Mouse (Mus musculus): Measurements from ENCODE around the gene Ano8. TPM values are rescaled to one million over a fixed set of nuclear protein-coding genes. Genes with fewer than 3 reads are reported as not detected.

Ano8 gene
- total RNA-seq, 2 experiments from 2014 or later, result 17.0 to 18.2 TPM

GRCm38 (mm10) chr8:71474785-71475701, 10.7 kb downstream of the Ano8 start:
- no peak for DNase-seq (ENCODE audit: low spot score)
- intact Hi-C loops (cut with DNase I), result loop anchor here (10.0 kb wide), 1 partner anchor 580 kb away; the partner anchor contains the start of genes Rpl18a and Slc5a5

GRCm38 (mm10) chr8:71474344-71474743, 11.4 kb downstream of the Ano8 start:
- DNase-seq (ENCODE audit: low spot score), result no peak
- intact Hi-C loops (cut with DNase I), result loop anchor here (10.0 kb wide), 1 partner anchor 580 kb away; the partner anchor contains the start of genes Rpl18a and Slc5a5

GRCm38 (mm10) chr8:71472601-71473386, 13.0 kb downstream of the Ano8 start:
- intact Hi-C loops (cut with DNase I), result loop anchor here (10.0 kb wide), 1 partner anchor 578 kb away; the partner anchor contains the start of genes Rpl18a and Slc5a5
- no peak for DNase-seq (ENCODE audit: low spot score)

GRCm38 (mm10) chr8:71471861-71472260, 13.9 kb downstream of the Ano8 start:
- intact Hi-C loops (cut with DNase I), result loop anchor here (10.0 kb wide), 1 partner anchor 577 kb away; the partner anchor contains the start of genes Rpl18a and Slc5a5
- no peak for DNase-seq (ENCODE audit: low spot score)

GRCm38 (mm10) chr8:71470913-71471255, 14.9 kb downstream of the Ano8 start:
- no peak for DNase-seq (ENCODE audit: low spot score)
- intact Hi-C loops (cut with DNase I), result loop anchor here (10.0 kb wide), 1 partner anchor 576 kb away; the partner anchor contains the start of genes Rpl18a and Slc5a5

- no peak for DNase-seq (ENCODE audit: low spot score)
- intact Hi-C loops (cut with DNase I), result loop anchor here (10.0 kb wide), 1 partner anchor 576 kb away; the partner anchor contains the start of genes Rpl18a and Slc5a5
Measured at GRCm38 (mm10) chr8:71470146-71470912, 15.4 kb downstream of the Ano8 start.

- no peak for DNase-seq (ENCODE audit: low spot score)
- intact Hi-C loops (cut with DNase I), result no loop called here
Measured at GRCm38 (mm10) chr8:71469411-71469810, 16.4 kb downstream of the Ano8 start.

GRCm38 (mm10) chr8:71468916-71469315, 16.8 kb downstream of the Ano8 start, which contains the start of gene Dda1:
TSS of gene Dda1 (plus strand) at chr8:71469199.
- intact Hi-C loops (cut with DNase I), result no loop called here
- DNase-seq (ENCODE audit: low spot score), result peak; percentile 97

GRCm38 (mm10) chr8:71468001-71468400, 17.8 kb downstream of the Ano8 start:
- DNase-seq (ENCODE audit: low spot score), result no peak
- intact Hi-C loops (cut with DNase I), result no loop called here

GRCm38 (mm10) chr8:71467201-71467600, 18.6 kb downstream of the Ano8 start:
- intact Hi-C loops (cut with DNase I), result no loop called here
- no peak for DNase-seq (ENCODE audit: low spot score)

- intact Hi-C loops (cut with DNase I), result no loop called here
Measured at GRCm38 (mm10) chr8:71466198-71466597, 19.6 kb downstream of the Ano8 start.

GRCm38 (mm10) chr8:71465733-71466132, 20.0 kb downstream of the Ano8 start:
- DNase-seq (ENCODE audit: low spot score), result no peak
- intact Hi-C loops (cut with DNase I), result no loop called here

More at GRCm38 (mm10) chr8:71466198-71466597, 19.6 kb downstream of the Ano8 start:
- no peak for DNase-seq (ENCODE audit: low spot score)

- intact Hi-C loops (cut with DNase I), result no loop called here
- DNase-seq (ENCODE audit: low spot score), result peak; percentile 98
Measured at GRCm38 (mm10) chr8:71464513-71465500, 21.0 kb downstream of the Ano8 start, which contains the start of gene Mrpl34. TSS of gene Mrpl34 (plus strand) at chr8:71464959.

GRCm38 (mm10) chr8:71463188-71464033, 22.4 kb downstream of the Ano8 start, which contains the start of gene Abhd8:
TSS of gene Abhd8 (minus strand) at chr8:71463655.
- DNase-seq (ENCODE audit: low spot score), result peak; percentile 96
- intact Hi-C loops (cut with DNase I), result no loop called here

GRCm38 (mm10) chr8:71462786-71463185, 23.0 kb downstream of the Ano8 start:
- intact Hi-C loops (cut with DNase I), result loop anchor here (1.0 kb wide), 1 partner anchor 83 kb away; no protein-coding TSS in a partner anchor
- no peak for DNase-seq (ENCODE audit: low spot score)

GRCm38 (mm10) chr8:71462191-71462590, 23.6 kb downstream of the Ano8 start:
- DNase-seq (ENCODE audit: low spot score), result no peak
- intact Hi-C loops (cut with DNase I), result loop anchor here (1.0 kb wide), 1 partner anchor 83 kb away; no protein-coding TSS in a partner anchor

Measured in heart, postnatal 25 days (tissue).